Mouse (Mus musculus) cerebellum, adult 2 months (tissue): ENCODE data around the gene Pros1.

ENCODE experiments used
- CTCF ChIP-seq: fragments of 200-500 bp; IDR thresholded peaks from 2 replicates; pipeline ENCODE4 v1.5.1; 2011; ENCODE audit warnings: low read depth, mild to moderate bottlenecking, control low read depth, low read length, moderate library complexity, borderline replicate concordance; ENCODE audit not compliant: insufficient read depth
- POLR2A ChIP-seq: fragments of 200-500 bp; IDR thresholded peaks from 2 replicates; pipeline ENCODE4 v1.6.1; 2011; ENCODE audit warnings: low read length, control low read depth, borderline replicate concordance; ENCODE audit not compliant: insufficient read depth

DNA sequence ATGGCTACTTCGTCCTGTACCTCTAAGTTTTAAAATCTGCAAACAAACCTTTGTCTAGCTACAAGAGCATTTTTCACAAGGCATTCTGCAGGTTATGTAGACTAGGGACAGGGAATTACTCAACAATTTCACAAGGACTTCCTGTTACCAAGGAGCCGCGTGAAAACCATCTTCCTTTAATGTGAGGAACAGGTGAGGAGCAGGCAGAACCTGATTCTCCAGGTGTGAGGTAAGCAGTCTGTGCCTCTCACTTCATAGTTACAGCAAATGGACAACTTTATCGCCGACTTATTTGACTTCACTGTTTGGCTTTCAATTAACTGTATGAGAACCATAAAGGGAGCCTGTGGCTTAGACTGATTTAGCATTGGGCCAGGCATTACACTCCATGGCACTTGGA, 39.6 kb upstream of the Pros1 start, which contains the start of gene Stx19:
- TF ChIP-seq POLR2A: no peak
- no peak for TF ChIP-seq CTCF
